Mouse (Mus musculus): Measurements from ENCODE around the gene Cdc14b.

DNA sequence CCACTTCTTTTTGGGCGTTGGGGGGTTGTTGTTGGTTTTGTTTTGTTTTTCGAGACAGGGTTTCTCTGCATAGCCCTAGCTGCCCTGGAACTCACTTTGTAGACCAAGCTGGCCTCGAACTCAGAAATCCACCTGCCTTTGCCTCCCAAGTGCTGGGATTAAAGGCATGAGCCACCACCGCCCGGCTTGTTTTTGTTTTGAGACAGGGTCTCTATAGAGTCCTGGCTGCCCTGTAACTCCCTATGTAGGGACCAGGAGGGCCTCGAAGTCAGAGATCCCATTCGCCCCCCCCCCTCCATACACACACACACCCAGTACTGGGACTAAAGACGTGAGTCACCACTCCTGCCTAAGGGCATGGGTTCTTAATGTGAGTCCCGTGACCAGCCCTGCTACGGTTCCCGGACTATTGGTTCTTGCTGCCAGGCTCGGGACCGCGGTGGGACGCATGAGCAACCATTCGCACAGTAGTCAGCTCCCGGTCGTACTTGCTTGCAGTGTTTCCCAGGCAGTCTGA, 121.3 kb downstream of the Cdc14b start:
- TF ChIP-seq CTCF (IDR thresholded peaks at IDR 0.05; ENCODE audit: low read depth), result no peak
- no peak for TF ChIP-seq EP300 (optimal IDR thresholded peaks at IDR 0.05)
